Mouse (Mus musculus) 3T3-L1 (cell line): Measurements from ENCODE around the gene Smok3c.
"Not testable (repeated sequence)": the region's sequence is repeated elsewhere in the genome, so short reads cannot be mapped to it uniquely, and the experiment has no call there.

Source experiments
- DNase-seq: peaks from one replicate; pipeline ENCODE4 v3.0.0-alpha.2; 2015; ENCODE audit warnings: low read depth, low spot score

The Smok3c gene

DNA sequence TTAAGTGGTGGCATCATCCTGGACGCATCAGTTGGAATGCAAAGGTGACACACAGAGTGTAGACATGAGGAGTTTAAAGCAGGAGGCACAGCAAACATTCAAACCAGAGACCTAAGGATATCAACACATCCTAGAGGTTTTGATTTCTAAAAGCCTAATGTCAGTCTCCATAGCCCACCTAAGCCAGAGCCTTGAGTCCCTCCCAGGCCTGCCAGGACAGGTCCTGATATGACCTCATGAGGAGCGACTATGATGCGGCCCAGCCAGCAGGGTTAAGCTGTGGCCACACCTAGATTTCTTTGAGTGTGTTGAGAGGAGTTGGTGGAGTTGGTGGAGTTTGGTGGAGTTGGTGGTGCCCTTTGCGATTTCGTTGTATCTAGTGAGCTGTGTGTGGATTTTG, at the start of gene Smok3c:
Smok3c (plus strand) TSS at position 301 of the 400 bp plus-strand sequence.
- not testable (repeated sequence) for DNase-seq

DNA sequence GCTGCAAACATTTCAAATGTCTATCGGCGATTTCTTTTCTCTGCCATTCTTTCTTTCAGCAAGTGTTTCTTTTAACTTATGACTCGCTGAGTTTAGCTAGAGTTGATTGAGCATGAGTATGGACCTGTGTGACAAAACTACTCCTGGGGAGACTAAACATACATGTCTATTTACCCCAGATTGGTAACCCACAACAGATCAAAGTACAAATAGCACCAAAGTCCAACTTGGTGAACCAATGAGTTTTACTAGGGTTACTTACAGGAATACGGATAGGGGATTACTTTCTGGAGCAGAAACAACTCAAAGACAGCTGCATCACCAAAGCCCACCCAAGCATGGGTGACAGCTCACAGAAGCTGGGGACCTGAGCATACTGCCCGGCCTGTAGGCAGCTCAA, 43.6 kb upstream of the Smok3c start:
- DNase-seq: no peak

- DNase-seq: no peak
Observed at GRCm38 (mm10) chr5:138012382-138012781, 40.6 kb upstream of the Smok3c start.

DNA sequence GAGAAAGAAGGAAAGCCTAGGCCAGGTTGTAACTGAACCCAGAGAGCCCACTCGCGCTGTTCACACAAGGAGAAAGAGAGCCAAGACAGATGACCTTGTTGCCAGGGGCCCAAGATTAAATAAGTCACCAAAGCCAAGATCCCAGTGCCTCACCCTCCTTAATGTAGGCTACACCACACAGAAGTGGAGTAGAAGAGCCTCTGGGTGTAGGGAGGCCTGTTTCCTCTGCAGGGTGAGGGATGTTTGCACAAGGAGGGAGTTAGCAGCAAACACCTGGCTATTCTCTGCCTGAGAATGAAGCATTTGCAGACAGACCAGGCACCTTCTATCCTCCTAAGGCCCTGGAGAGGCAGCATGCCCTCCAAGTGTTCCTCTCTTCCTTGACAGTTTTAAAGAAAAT, 36.5 kb upstream of the Smok3c start:
- no peak for DNase-seq

DNA sequence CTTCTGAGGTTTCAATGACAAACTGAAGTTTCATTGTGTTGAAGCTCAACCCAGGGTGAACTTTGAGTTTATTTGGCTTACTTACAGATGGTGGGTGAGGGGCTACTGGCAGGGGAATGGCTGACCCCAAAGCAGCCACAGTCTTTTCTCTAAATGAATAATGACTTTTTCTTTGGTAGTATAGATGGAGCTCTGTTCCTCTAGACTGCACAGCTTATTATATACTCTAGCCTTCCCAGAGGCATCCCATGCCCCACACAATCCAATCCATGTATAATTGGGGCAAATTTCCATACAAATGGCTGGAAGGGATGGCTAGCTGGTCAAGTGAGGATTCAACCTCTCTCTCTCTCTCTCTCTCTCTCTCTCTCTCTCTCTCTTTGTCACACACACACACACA, 36.0 kb upstream of the Smok3c start:
- DNase-seq: no peak

GRCm38 (mm10) chr5:138019577-138019976, 33.4 kb upstream of the Smok3c start:
- DNase-seq: not testable (repeated sequence)

GRCm38 (mm10) chr5:138020961-138021479, 32.0 kb upstream of the Smok3c start, which contains the start of the genes Smok3a and Smok3b:
Gene Smok3a (plus strand): TSS chr5:138021261.
Gene Smok3b (plus strand): TSS chr5:138021429.
- not testable (repeated sequence) for DNase-seq

- DNase-seq: no peak
Observed at GRCm38 (mm10) chr5:138073803-138074202, 20.8 kb downstream of the Smok3c start.

DNA sequence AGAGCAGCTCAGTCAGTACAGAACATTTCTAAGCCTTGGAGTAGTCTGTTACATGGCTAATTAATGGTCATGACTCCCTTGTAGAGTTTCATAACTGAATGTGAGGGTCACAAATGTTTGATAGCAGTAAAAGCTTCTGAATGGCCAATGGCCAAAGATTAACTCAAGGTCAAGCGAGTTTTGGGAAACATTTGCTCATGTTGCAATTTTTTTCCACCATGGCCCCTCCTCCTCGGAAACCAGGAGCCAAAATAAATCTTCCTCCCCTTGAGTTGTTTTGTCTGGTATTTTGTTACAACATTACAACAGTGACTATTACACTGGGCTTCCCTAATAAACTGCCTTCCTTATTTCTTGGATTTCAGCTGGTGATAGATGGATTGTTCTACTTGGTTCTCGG, 22.7 kb downstream of the Smok3c start:
- no peak for DNase-seq

DNA sequence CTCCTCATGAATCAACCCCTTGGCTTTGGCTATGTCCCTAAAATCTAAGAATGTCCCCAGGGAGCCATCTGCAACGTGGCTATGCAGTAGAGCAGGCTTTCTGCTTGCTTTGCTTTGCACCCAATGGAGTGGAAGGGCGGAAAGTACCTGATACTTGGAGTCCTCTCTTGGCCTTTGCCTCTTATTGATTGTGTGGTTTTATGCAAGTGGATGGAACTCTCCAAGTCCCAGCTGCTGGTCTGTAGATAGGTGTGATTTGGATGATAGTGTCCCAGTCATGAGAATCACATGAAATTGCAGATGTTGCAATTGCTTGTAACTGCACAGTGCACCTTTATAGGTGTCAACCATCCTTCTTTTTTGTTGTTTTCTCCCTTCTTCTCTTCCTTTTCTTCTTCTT, 23.2 kb downstream of the Smok3c start:
- no peak for DNase-seq

DNA sequence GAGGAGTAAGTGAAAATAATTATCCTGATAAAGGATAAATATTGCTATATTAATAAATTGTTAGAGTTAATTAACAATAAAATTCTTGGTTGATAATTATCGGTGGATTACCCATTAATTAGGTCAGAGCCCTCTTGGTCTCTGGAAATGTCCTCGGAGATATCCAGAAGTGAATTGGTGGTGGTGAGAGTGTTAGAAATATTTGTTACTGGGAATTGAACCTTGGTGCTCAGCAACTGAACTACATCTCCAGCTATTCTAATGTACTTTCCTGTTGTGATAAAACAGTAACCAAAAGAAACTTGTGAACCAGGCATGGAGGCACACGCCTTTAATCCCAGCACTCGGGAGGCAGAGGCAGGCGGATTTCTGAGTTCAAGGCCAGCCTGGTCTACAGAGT, 27.5 kb downstream of the Smok3c start:
- DNase-seq: no peak

- DNase-seq: no peak
Observed at GRCm38 (mm10) chr5:138081446-138081845, 28.5 kb downstream of the Smok3c start.

GRCm38 (mm10) chr5:138083318-138083900, 30.4 kb downstream of the Smok3c start:
- DNase-seq: no peak

- no peak for DNase-seq
Observed at GRCm38 (mm10) chr5:138083936-138084335, 30.9 kb downstream of the Smok3c start.

DNA sequence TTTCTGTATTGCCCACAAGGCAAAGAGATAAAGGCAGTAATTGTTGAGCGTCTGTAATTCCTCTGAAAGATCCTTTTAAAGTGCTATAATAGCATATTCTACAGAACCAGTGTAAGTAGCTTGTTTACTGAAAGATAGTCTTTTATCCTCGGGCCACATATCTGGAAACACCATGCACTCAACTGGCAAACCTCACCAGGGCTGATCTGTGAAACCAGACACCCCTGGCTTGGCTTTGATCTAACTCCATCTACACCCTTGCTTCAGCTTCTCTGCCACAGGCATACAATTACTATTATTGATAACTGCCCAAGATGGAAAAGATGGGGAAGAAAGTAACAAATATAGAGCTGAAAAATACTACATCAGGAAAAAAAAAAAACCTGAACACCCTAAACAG, 31.5 kb downstream of the Smok3c start:
- peak; percentile 18 for DNase-seq

DNA sequence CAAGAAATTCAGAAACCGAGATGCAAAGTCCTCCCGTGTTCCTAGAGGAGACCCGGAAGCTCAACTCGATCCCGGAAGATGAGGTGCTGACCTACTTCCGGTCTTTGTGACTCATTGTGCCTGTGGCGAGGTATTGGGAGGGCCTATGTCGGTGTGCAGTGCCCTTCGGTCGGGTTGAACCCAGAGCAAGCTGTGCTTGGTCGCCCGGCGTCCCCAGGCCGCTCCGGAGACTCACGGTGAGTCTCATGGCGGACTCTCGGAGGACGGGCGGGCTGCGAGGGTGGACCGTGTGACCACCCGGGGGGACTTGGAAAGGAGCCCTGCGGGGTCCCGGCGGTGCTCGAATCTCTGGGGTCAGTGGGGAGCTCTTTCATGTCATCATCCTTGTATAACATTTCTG, 32.0 kb downstream of the Smok3c start, which contains the start of gene Zkscan1:
Zkscan1 (plus strand) TSS at position 89 of the 400 bp plus-strand sequence.
- DNase-seq: peak; percentile 98

DNA sequence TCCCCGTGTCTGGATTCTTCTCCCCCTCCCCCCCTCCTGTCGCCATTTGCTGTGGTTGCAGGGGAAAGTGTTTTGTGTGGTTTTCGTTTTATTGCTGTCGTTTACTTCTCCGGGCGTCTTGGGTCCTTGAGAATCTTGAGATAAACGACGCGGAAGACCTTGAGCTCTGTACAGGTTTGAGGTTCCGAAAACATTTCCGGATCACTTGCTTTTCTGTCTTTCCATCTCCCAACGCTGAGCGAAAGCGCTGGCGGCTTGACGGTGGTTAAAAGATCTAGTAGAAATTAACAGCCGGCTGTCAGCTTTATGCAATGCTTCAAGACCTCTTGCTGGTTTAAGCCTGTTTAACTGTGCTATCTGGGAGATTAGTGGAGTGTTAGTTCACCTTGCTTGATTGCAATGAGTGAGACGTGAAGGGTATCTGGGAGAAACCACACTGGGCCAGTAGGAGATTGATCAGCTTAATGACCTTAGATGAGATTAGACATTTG, 32.5 kb downstream of the Smok3c start:
- DNase-seq: peak; percentile 49

- no peak for DNase-seq
Observed at GRCm38 (mm10) chr5:138086842-138087241, 33.8 kb downstream of the Smok3c start.

DNA sequence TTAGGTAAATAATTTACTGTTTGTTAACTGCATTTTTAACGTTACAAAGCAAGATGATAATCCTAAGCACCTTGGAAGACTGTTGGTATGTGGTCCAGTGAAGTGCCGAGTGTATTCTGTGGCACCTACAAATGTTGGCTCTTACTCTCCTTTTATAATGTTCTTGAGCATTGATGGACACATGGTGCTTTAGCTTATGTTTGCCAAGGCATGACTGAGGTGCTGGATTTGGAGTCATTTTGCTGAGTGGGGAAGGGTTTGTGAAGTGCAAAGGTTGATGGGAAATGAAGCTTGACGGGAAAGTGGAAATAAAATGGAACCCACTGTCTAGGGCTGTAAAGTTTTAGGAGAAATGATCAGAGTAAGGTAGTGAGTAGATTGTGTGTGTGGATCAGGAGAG, 35.4 kb downstream of the Smok3c start:
- no peak for DNase-seq

GRCm38 (mm10) chr5:138089108-138089551, 36.1 kb downstream of the Smok3c start:
- no peak for DNase-seq

DNA sequence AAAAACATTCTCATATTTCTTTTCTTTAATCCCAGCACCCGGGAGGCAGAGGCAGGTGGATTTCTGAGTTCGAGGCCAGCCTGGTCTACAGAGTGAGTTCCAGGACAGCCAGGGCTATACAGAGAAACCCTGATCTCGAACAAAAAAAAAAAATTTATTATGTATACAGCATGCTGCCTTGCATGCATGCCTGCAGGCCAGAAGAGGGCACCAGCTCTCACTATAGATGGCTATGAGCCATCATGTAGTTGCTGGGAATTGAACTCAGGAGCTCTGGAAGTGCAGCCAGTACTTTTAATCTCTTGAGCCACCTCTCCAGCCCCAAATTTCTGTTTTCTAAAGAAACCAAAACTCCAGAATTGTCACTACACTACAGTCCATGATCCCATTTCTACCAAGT, 37.3 kb downstream of the Smok3c start:
- DNase-seq: peak; percentile 42

GRCm38 (mm10) chr5:138090737-138091136, 37.7 kb downstream of the Smok3c start:
- no peak for DNase-seq

- no peak for DNase-seq
Observed at GRCm38 (mm10) chr5:138092771-138093170, 39.8 kb downstream of the Smok3c start.
